Mouse (Mus musculus) CH12F3 (cell line): ENCODE measurements around the gene Dctn2.

Experiments used
- in situ Hi-C: fragments of 300-500 bp; cut with MboI; formaldehyde crosslinking; loops from 2 replicates; pipeline ENCODE4 v1.14.3; 2020; ENCODE audit warnings: low sequenced_read_pairs

Gene Dctn2

GRCm38 (mm10) chr10:127262548-127263398, 3.4 kb upstream of the Dctn2 start, which contains the start of gene Kif5a:
Gene Kif5a, minus strand, starts transcription at chr10:127263348.
- in situ Hi-C loops, result no loop called here

DNA sequence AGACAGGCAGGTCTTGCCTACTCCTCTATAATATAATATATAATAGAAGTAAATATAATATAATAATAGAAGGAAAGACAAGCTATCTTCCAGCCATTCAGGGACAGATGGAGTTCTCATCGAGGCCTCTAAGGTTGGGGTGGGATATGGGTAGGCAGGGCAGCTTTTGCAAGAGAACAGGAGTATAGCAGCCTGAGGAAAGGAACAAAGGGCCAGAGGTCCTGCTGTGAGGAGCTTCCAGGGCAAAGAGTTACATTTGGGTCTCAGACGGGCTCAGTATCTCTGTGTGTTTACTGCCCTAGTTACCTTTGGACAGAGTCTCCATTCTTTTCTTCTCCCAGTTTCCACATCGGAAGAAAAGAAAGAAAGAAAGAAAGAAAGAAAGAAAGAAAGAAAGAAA, 2.5 kb upstream of the Dctn2 start:
- in situ Hi-C loops, result no loop called here

DNA sequence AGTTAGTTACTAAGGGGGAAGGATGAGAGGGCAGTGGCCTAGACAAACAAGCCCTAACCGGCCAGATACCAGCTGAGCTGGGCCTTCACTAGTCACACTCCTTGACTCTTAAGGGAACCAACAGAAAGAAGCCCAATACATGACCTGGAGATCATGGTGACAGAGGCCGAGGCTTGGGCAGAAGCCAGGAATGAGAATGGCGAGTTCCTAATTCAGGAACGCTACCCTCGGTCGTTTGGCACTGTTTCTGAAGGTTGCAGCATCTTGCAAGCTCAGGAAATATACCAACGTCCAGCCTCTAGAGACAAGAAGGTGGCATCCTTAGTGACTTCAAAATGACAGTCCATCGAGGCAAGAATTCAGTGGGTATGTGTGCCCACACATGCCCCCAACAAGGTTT, 1.8 kb upstream of the Dctn2 start:
- in situ Hi-C loops, result no loop called here

DNA sequence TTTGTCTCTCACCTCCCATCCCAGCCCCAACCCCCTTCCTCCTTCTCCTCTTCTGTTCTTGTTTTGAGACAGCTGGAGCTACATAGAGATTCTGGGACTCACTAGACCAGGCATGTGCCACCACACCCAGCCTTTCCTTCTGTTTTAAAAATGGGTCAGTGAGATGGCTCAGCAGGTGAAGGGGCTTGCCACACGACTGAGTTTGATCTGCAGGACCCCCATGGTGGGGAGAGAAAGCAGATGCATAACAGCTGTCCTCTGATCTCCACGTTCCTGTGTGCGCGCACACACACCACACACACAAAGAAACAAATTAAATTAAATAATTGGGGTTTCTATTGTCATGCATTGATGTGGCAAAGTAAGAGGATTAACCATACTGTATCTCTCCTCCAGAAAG, 1.2 kb upstream of the Dctn2 start:
- in situ Hi-C loops, result no loop called here

GRCm38 (mm10) chr10:127265727-127266111, 449 bp upstream of the Dctn2 start:
- in situ Hi-C loops, result no loop called here

DNA sequence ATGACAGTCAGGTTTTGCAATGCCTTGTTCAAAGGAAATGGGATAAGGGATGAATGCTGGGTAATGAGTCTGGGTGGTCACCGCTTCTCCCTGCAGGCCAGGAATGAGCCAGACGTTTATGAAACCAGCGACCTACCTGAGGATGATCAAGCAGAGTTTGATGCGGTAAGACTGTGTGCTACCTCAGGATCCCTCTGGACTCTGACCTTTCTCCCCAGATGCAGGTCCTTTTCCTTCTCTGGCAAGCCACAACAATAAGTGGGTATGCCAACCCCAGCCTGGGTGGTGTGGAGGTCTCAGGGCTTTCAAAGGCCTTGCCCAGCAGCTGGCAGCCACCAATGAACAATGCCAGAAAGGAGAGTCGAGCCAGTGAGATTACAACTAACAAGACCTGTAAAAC, 1.1 kb downstream of the Dctn2 start:
- in situ Hi-C loops, result no loop called here

- in situ Hi-C loops, result no loop called here
Measured at GRCm38 (mm10) chr10:127268401-127268800, 2.2 kb downstream of the Dctn2 start.

GRCm38 (mm10) chr10:127269036-127269435, 2.9 kb downstream of the Dctn2 start:
- in situ Hi-C loops, result no loop called here

DNA sequence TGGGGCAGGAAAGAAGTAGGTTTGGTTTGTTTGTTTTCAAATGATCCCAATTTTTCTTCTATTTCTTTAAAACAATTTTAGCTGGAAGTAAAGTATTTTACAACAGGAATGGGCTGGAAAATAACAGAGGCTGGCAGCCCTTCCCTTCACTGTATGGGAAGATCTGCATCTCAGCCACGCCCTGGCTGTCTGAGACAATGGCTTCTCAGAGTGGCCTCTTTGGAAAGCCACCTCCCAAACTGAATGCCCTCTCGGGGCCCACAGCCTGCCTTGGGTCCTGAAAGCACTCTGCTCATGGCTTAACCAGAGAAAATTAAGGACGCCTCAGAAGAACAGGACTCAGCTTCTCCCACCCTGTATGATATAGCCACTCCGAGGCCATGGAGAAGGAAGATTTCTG, 3.7 kb downstream of the Dctn2 start:
- in situ Hi-C loops, result no loop called here

DNA sequence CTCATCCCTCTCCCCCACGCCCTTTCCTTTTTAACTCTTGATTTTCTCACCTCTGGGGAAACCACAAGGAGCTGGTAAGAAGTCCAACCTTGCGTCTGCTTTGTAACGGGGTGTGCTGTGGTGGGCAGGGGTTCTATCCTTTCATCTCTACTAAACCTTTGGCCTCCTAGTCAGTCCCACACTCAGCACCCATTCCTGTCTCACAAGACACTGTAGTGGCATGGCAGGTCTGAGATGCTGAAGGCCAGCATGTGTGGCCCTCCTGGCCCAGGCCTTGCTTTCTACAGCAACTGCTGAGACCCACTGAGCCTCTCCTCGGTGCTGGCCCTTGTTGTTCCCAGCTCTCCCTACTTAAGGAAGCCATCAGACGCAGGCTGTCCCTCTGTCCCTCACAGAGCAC, 6.2 kb downstream of the Dctn2 start:
- in situ Hi-C loops, result no loop called here

DNA sequence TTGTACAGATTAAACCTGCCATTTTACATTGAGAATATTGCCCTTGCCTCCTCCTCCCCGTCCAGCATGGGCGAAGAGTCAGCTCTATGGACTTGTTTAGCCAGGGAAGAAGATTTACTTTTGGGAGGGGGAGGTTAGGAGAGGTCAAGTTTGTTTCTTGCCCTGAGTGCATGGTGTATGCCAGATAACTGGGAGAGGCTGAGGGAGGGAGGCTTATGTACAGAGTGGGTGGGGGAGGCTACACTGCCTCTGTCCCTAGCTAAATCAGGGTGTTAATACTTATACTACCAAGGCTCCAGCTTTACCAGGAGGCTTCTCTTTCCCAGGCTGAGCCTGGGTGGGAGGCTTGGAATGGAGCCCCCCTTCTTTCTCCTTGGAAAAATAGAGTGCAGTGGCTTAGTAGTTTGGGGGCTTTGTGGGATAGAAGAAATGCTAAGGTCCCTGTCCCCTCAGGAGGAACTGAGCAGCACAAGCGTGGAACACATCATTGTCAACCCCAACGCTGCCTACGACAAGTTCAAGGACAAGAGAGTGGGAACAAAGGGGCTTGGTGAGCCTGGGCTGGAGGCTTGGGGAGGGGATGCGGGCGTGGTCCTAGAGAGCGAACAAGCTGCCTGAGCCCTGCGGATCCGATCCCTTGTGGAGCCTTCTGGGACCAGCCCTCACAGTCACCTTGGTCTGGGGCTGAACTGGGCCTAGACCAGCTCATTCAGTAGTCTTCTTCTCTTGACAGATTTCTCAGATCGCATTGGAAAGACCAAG, 8.3 kb downstream of the Dctn2 start:
- in situ Hi-C loops, result no loop called here

DNA sequence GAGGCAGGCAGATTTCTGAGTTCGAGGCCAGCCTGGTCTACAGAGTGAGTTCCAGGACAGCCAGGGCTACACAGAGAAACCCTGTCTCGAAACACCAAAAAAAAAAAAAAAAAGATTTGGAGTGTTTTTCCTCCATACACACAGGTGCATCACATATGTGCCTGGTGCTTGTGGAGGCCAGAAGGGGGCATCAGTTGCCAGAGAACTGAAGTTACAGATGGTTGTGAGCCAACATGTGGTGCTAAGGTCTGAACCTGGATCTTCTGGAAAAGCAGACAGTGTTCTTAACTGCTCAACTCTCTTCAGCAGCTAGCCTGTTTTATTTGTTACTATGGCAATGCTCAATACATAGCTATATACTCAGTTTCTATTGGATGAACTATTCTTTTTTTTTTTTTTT, 13.6 kb downstream of the Dctn2 start:
- in situ Hi-C loops, result no loop called here

GRCm38 (mm10) chr10:127281316-127281715, 15.1 kb downstream of the Dctn2 start:
- in situ Hi-C loops, result no loop called here

DNA sequence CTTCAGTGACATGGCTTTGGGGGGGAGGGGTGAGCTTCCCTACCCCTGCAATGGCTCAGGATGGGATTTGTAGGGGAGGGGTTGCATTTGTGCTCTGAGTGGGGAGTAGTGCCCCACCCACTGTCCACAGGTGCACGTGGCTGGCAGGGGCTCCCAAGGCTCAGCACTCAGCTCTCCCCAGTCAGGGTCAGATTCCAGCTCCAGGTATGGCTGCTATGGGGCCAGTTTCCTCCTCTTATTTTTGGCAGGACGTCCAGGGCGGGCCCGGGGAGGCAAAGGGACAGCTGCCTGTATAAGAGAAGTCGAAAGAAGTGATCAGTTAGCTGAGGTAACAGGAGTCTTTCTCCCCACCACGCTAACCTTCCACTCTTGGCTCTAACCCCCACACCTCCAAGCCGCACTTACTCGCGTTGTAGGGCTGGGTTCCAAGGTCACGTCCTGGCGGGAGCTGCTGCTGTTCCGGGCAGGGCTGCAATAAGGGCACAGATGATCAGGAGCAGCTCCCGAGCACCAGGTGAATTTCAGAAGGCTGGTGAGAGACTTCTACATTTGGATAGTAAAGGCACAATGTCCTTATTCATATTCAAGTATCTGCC, 16.6 kb downstream of the Dctn2 start:
- in situ Hi-C loops, result no loop called here

DNA sequence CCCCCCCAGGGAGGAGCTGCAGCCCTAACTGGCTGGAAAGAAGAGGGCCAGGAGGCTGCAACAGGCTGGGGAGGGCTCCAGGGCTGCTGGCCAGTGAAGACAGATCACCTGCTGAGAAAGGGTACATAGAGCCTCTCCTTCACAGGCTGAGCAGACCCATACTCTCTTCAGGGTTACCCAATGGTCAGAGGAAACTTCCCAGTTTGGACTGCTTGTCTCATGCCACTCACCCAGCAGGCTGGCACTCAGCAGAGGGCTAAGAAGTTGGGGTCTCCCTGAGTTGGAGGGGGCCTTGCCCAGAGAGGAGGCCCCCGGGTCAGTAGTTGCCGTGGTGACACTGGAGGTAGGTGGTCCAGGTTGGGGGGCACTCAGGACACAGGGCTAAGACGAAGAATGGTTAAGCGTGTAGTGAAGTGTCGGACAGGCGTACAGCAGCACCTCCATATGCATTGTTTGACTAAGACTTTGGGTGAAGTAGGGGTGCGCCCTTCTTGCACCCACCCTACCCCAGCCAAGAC, 18.0 kb downstream of the Dctn2 start:
- in situ Hi-C loops, result no loop called here

- in situ Hi-C loops, result no loop called here
Measured at GRCm38 (mm10) chr10:127284724-127285500, 18.7 kb downstream of the Dctn2 start.

- in situ Hi-C loops, result no loop called here
Measured at GRCm38 (mm10) chr10:127285644-127286043, 19.5 kb downstream of the Dctn2 start.

DNA sequence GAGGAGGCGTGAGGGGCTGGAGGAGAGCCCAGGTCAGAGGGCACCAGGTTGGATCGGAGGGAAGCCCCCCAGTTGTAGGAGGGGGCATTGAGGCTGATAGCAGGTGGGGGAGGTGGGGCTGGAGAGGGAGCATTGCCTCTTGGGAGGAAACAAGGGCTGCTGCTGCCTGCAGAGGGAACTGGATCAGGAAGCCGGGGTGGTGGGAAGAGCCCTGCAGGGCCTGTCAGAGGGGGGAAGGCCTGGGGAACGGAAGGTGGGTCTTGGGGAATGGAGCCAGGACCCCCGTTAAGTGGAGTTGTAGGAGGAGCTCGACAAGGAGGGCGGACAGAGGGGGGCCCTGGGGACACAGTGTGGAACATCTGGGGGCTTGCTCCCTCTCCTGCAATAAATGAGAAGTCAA, 20.0 kb downstream of the Dctn2 start:
- in situ Hi-C loops, result no loop called here

DNA sequence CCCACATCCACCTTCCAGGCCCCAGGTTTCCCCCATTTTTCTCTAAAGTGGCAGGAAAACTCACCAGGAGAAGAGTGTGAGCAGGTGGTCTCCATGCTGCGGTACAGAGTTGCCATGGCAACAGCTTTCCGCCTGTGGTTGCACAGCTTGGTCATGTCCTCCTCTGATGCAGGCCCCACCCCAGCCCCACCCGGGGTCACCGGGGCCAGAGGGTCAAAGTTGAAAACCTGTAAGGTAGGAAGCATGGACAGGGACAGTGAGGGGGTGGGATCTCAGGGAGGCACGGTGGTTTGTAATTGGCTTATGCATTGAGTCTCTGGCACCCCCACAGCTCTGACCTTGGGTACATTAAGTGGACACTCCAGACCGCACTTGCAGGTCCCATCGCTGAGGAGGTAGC, 20.6 kb downstream of the Dctn2 start:
- in situ Hi-C loops, result no loop called here

DNA sequence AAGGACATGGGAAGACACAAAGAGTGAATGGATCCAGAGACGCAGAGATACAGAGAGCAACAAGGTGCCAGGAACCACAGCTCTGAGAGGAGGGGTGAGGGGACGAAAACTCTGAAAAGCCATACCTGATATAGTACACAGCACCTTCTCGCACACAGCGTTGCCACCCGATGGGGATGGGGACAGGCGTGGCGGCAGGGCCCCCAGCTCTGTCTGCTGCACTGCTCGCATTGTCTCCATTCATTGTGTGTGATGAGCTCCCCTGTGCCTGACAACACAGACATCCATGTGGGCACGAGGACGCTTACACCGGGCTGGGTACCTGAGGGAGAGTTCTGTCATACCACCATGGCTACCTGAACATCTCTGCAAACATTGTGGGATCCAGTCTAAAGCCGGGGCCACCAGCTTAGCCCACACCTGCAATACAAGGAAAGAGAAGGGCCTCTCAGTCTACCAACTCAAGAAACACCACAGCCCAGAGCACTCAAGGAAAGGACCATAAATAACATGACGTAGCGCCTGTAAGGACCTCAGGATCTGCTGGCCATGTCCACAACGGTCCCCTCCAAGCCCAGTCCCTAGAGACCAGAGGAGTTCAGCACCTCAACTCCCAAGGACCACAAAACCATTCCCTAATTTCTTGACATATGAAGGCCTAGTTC, 21.2 kb downstream of the Dctn2 start:
- in situ Hi-C loops, result no loop called here
